Mouse (Mus musculus) neural tube, embryonic 12.5 days (tissue): ENCODE results near the gene Irx5. TPM values are rescaled to one million over a fixed set of nuclear protein-coding genes. Genes with fewer than 3 reads are reported as not detected.

Experiments used
- ATAC-seq: fragments of 200-750 bp; cut with Nextera tagmentation; 2 replicates; pipeline ENCODE4 v1.8.0; 2017; ENCODE audit warnings: low read depth, mild to moderate bottlenecking, moderate TSS enrichment, moderate library complexity; ENCODE audit not compliant: low FRiP score
- H3K27ac ChIP-seq: fragments of 300-500 bp; sonication (generic); 2 replicates; pipeline ENCODE4 v1.5.1; 2016
- H3K27me3 ChIP-seq: fragments of 300-500 bp; sonication (generic); replicated peaks from 2 replicates; pipeline ENCODE4 v1.6.1; 2016; ENCODE audit warnings: mild to moderate bottlenecking
- H3K36me3 ChIP-seq: fragments of 300-500 bp; sonication (generic); 2 replicates; pipeline ENCODE4 v1.6.1; 2016; ENCODE audit warnings: mild to moderate bottlenecking
- H3K4me1 ChIP-seq: fragments of 300-500 bp; sonication (generic); 2 replicates; pipeline ENCODE4 v1.6.1; 2016
- H3K4me2 ChIP-seq: fragments of 300-500 bp; sonication (generic); replicated peaks from 2 replicates; pipeline ENCODE4 v1.6.1; 2016; ENCODE audit warnings: mild to moderate bottlenecking
- H3K4me3 ChIP-seq: fragments of 300-500 bp; sonication (generic); 2 replicates; pipeline ENCODE4 v1.5.1; 2016
- H3K9ac ChIP-seq: fragments of 300-500 bp; sonication (generic); 2 replicates; pipeline ENCODE4 v1.6.1; 2016; ENCODE audit warnings: mild to moderate bottlenecking
- H3K9me3 ChIP-seq: fragments of 300-500 bp; sonication (generic); 2 replicates; pipeline ENCODE4 v1.6.1; 2016; ENCODE audit warnings: mild to moderate bottlenecking
- WGBS: fragments of 180-500 bp; shearing (Covaris S2); methylation state at CpG from one replicate; pipeline ENCODE4 v1.1.7; 2016; 5-methylcytosine and 5-hydroxymethylcytosine counted together
- polyA plus RNA-seq: library from polyadenylated mRNA; unstranded; fragments of >200 nt; fragmentation: Nextera tagmentation; extraction: Ambion mirVana; gene quantifications from 2 replicates; pipeline ENCODE4 v1.2.1, GENCODE M21; 2016

The Irx5 gene
- polyA plus RNA-seq, result 18.7 and 21.0 TPM in 2 replicates

- Histone ChIP-seq H3K27ac (peak within 1 kb of the TSS; percentile 85), H3K4me2 (peak within 1 kb of the TSS; percentile 93), H3K4me3 (peak within 1 kb of the TSS; percentile 70), H3K9me3 (no peaks in the 10 kb centered on the region), H3K27me3 (peaks cover 23% of the 10 kb centered on the region), H3K9ac (peak within 1 kb of the TSS; percentile 92), H3K36me3 (peaks cover 6% of the 10 kb centered on the region), H3K4me1 (peaks cover 56% of the 10 kb centered on the region)
- WGBS, result under 1% methylated on average over 43 of the region's 47 CpGs
- peak; percentile 43 for ATAC-seq
Measured at GRCm38 (mm10) chr8:92357398-92357981, at the start of gene Irx5. Gene Irx5 (plus strand): TSS chr8:92357625.

DNA sequence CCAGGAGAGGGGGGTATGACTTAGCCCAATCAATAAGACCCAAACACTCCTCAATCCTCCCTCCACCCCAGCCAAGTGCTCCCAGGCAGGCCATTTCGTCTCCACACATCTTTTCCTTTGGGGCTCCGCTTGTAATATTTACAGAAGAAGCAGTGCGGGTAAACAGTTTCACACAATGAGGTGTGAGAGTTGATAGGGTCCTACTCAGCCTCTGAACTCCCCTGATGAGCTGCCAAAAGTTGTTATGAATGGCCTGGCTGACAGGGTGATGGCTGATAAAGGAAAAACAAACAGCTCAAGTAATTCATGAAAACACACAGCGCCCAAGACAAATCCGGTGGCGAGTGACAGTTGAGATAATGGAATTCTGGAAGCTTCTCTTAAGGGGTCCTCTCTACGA is 45.2 kb upstream of the Irx5 start:
- no peaks in the 10 kb centered on the region for H3K9me3 ChIP-seq
- 71% methylated on average over 7 of the region's 7 CpGs for WGBS

GRCm38 (mm10) chr8:92313707-92314106 is 43.7 kb upstream of the Irx5 start:
- Histone ChIP-seq H3K36me3 (no peaks in the 10 kb centered on the region), H3K4me3 (no peak overlapping the region), H3K9me3 (no peaks in the 10 kb centered on the region), H3K27ac (no peak overlapping the region), H3K4me1 (no peaks in the 10 kb centered on the region), H3K4me2 (no peak overlapping the region), H3K27me3 (no peaks in the 10 kb centered on the region), H3K9ac (no peak overlapping the region)
- WGBS, result 91% methylated on average over 3 of the region's 3 CpGs
- no peak for ATAC-seq

More for the DNA sequence above, 45.2 kb upstream of the Irx5 start:
- no peaks in the 10 kb centered on the region for H3K27me3 ChIP-seq
- H3K9ac ChIP-seq, result no peak overlapping the region
- ATAC-seq, result no peak
- no peaks in the 10 kb centered on the region for H3K36me3 ChIP-seq
- H3K27ac ChIP-seq, result no peak overlapping the region
- no peak overlapping the region for H3K4me3 ChIP-seq
- no peaks in the 10 kb centered on the region for H3K4me1 ChIP-seq
- no peak overlapping the region for H3K4me2 ChIP-seq

- Histone ChIP-seq H3K27ac (no peak overlapping the region), H3K27me3 (no peaks in the 10 kb centered on the region), H3K9ac (no peak overlapping the region), H3K4me2 (no peak overlapping the region), H3K36me3 (peaks cover 6% of the 10 kb centered on the region; the same call in 1 of the 2 replicates), H3K9me3 (no peaks in the 10 kb centered on the region), H3K4me3 (no peak overlapping the region), H3K4me1 (no peaks in the 10 kb centered on the region)
- ATAC-seq, result no peak
- 90% methylated on average over 7 of the region's 7 CpGs for WGBS
Measured at GRCm38 (mm10) chr8:92323751-92324150, 33.7 kb upstream of the Irx5 start.

GRCm38 (mm10) chr8:92327176-92327575 is 30.2 kb upstream of the Irx5 start:
- Histone ChIP-seq H3K4me2 (no peak overlapping the region), H3K4me3 (no peak overlapping the region), H3K4me1 (no peaks in the 10 kb centered on the region), H3K27ac (no peak overlapping the region), H3K9ac (no peak overlapping the region), H3K9me3 (no peaks in the 10 kb centered on the region), H3K36me3 (peaks cover 6% of the 10 kb centered on the region; the same call in 1 of the 2 replicates), H3K27me3 (no peaks in the 10 kb centered on the region)
- no peak for ATAC-seq
- 93% methylated on average over 2 of the region's 2 CpGs for whole genome bisulfite sequencing

DNA sequence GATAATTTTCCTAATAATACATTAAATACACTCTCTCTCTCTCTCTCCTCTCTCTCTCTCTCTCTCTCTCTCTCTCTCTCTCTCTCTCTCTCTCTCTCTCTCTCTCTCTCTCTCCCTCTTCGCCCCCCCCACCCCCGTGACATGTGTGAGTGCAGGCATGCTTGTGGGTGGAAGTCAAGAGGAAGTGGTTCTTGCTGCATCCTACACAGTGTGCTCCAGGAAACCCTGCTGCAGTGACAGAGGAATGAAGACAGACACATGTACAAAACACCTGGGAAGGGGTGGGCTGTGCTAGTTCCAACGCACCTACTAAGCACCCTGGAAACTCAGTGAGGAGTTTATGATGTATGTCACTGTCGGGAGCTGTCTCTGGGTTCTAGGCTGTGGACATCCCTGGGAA is 28.2 kb upstream of the Irx5 start:
- H3K36me3 ChIP-seq, result peaks cover 10% of the 10 kb centered on the region; the same call in 1 of the 2 replicates
- no peaks in the 10 kb centered on the region for H3K27me3 ChIP-seq
- 82% methylated on average over 4 of the region's 4 CpGs for WGBS
- H3K4me2 ChIP-seq, result no peak overlapping the region
- ATAC-seq, result no peak
- H3K4me1 ChIP-seq, result no peaks in the 10 kb centered on the region
- no peak overlapping the region for H3K9ac ChIP-seq
- H3K27ac ChIP-seq, result no peak overlapping the region
- H3K4me3 ChIP-seq, result no peak overlapping the region
- no peaks in the 10 kb centered on the region for H3K9me3 ChIP-seq

- Histone ChIP-seq H3K4me1 (no peaks in the 10 kb centered on the region), H3K27ac (no peak overlapping the region), H3K36me3 (peaks cover 7% of the 10 kb centered on the region; the same call in 1 of the 2 replicates), H3K9ac (no peak overlapping the region), H3K4me3 (no peak overlapping the region), H3K9me3 (no peaks in the 10 kb centered on the region), H3K4me2 (no peak overlapping the region), H3K27me3 (no peaks in the 10 kb centered on the region)
- WGBS, result 80% methylated on average over 3 of the region's 3 CpGs
- no peak for ATAC-seq
Measured at GRCm38 (mm10) chr8:92331811-92332210, 25.6 kb upstream of the Irx5 start.

- Histone ChIP-seq H3K27me3 (no peaks in the 10 kb centered on the region), H3K4me3 (no peak overlapping the region), H3K27ac (no peak overlapping the region), H3K9me3 (no peaks in the 10 kb centered on the region), H3K4me1 (no peaks in the 10 kb centered on the region), H3K4me2 (no peak overlapping the region), H3K9ac (no peak overlapping the region), H3K36me3 (peaks cover 7% of the 10 kb centered on the region; the same call in 1 of the 2 replicates)
- no peak for ATAC-seq
- WGBS, result 94% methylated on average over 8 of the region's 8 CpGs
Measured at GRCm38 (mm10) chr8:92333406-92333805, 24.0 kb upstream of the Irx5 start.

DNA sequence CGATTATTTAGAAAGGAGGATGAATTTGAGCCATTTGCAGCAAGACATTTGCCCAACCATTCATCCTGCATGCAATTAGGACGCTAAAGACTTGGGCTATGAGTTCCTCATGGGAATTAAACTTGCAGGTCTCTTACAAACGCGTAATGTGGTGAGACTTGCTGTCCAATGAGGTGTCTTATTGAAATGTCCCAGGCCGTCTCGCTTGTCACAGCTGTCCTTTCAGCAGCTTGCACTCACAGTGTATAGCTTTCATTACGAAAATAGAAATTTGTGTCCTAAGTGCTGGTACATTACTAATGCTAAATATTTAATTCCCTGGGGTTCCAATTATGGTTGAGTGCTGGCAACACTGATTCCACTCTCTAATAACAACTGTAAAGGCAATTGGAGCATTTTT is 22.3 kb upstream of the Irx5 start:
- H3K27me3 ChIP-seq, result no peaks in the 10 kb centered on the region
- H3K4me1 ChIP-seq, result no peaks in the 10 kb centered on the region
- no peak overlapping the region for H3K9ac ChIP-seq
- 75% methylated on average over 7 of the region's 7 CpGs for WGBS
- no peak overlapping the region for H3K4me2 ChIP-seq
- ATAC-seq, result no peak
- H3K36me3 ChIP-seq, result peaks cover 7% of the 10 kb centered on the region; the same call in 1 of the 2 replicates
- no peak overlapping the region for H3K27ac ChIP-seq
- no peak overlapping the region for H3K4me3 ChIP-seq
- no peaks in the 10 kb centered on the region for H3K9me3 ChIP-seq

DNA sequence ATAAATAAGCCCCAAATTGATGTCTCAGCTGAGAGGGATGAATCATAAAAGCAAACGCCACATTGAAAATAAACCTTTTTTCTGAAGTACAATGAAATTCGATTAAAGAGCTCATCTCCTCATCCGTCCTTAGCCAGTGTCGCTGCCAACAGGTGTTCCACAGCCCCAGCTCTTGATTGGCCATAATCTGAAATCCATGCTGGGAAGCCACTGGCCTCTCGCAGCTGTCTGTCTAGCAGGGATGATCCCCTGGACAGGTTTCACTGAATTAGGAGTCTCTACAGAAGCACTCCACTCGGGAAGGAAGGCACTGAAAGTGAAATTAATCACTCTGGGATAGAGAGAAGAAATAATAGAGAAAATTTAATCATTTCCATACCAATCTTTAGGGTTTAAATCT is 21.4 kb upstream of the Irx5 start:
- peaks cover 9% of the 10 kb centered on the region; the same call in 1 of the 2 replicates for H3K36me3 ChIP-seq
- no peak overlapping the region for H3K4me2 ChIP-seq
- H3K27me3 ChIP-seq, result no peaks in the 10 kb centered on the region
- no peaks in the 10 kb centered on the region for H3K9me3 ChIP-seq
- WGBS, result 57% methylated on average over 6 of the region's 6 CpGs
- no peak overlapping the region for H3K9ac ChIP-seq
- no peak overlapping the region for H3K4me3 ChIP-seq
- H3K27ac ChIP-seq, result no peak overlapping the region
- ATAC-seq, result no peak
- H3K4me1 ChIP-seq, result no peaks in the 10 kb centered on the region

DNA sequence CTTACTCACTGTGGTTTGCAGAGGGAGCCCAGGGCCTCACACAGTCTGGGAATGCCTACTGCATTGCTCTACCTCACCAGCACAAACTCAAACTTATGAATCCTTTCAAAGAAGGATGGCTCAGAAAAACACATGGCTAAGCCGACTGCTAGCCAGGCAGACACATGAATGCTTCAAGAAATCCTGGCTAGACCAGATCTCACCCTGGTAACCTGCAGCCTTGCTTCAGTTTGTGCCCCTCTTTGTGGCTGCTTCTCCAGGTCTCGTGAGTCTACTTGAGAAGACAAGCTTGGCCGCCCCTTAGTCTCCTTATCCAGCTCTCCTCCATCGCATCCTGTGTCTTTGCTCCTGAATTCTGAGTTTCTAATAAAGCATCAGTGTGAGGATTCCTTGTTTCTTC is 13.9 kb upstream of the Irx5 start:
- H3K4me1 ChIP-seq, result no peaks in the 10 kb centered on the region
- no peaks in the 10 kb centered on the region for H3K9me3 ChIP-seq
- no peak overlapping the region for H3K4me3 ChIP-seq
- H3K9ac ChIP-seq, result no peak overlapping the region
- WGBS, result 87% methylated on average over 4 of the region's 4 CpGs
- no peak for ATAC-seq
- H3K4me2 ChIP-seq, result no peak overlapping the region
- H3K27me3 ChIP-seq, result no peaks in the 10 kb centered on the region
- H3K27ac ChIP-seq, result no peak overlapping the region
- 0 out of 2 replicates have a peak, but pooled peaks cover 7% of the 10 kb centered on the region for H3K36me3 ChIP-seq

DNA sequence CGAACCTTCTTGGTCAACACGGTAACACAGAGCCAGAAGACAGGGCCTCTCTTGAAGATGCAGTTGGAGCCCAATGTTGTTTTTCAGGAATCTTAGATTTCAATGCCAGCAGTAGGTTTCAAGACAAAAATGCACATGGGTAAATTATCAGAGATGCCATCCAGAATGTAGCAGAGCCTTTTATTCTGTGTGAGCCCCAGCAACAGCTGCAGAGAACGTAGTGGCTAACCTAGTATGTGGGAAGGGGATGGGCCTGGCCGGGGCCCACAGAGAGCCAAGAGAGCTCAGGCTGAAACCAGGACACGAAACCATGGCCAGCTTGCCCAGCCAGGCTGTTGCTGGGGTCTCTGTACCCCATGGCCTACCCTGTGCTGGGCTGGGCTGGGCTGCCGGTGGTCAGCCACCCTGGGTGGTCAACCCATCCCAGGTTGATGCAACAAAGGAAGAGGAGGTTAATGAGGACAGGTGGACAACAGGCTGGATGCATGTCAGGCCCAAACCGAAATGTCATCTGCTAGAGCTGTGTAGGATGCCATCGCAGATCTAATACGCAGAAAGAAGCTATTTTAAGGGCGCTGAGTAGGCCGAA is 7.4 kb upstream of the Irx5 start:
- no peak overlapping the region for H3K9ac ChIP-seq
- no peak for ATAC-seq
- H3K36me3 ChIP-seq, result no peaks in the 10 kb centered on the region
- H3K4me2 ChIP-seq, result 0 out of 2 replicates have a peak overlapping the region, but pooled peaks have one; percentile 10
- no peak overlapping the region for H3K27ac ChIP-seq
- peaks cover 15% of the 10 kb centered on the region for H3K4me1 ChIP-seq
- H3K9me3 ChIP-seq, result no peaks in the 10 kb centered on the region
- 73% methylated on average over 11 of the region's 11 CpGs for WGBS
- H3K4me3 ChIP-seq, result no peak overlapping the region
- H3K27me3 ChIP-seq, result no peaks in the 10 kb centered on the region

- Histone ChIP-seq H3K27ac (no peak overlapping the region), H3K4me2 (peak overlapping the region; percentile 93), H3K9ac (peak overlapping the region; percentile 64; the same call in 1 of the 2 replicates), H3K9me3 (no peaks in the 10 kb centered on the region), H3K36me3 (no peaks in the 10 kb centered on the region), H3K4me1 (peaks cover 33% of the 10 kb centered on the region), H3K27me3 (peaks cover 14% of the 10 kb centered on the region), H3K4me3 (peak overlapping the region; percentile 70)
- ATAC-seq, result no peak
- WGBS, result 7% methylated on average over 6 of the region's 6 CpGs
Measured at GRCm38 (mm10) chr8:92353405-92353804, 4.0 kb upstream of the Irx5 start.
